Mouse (Mus musculus) layer of hippocampus, adult 18-20 months (tissue): ENCODE results near the gene Sirt2. TPM values are rescaled to one million over a fixed set of nuclear protein-coding genes. Genes with fewer than 3 reads are reported as not detected.

Experiments used
- DNase-seq, 2 experiments: peaks; one replicate each; pipeline ENCODE4 v3.0.0; 2022; ENCODE audit warnings: low spot score in 2 of 2
- total RNA-seq, 2 experiments: library from RNA; stranded (reverse); gene quantifications; 2 replicates each; pipeline ENCODE4 v1.2.3; 2021

Gene Sirt2
- total RNA-seq, 2 experiments from 2014 or later: 125 to 129 TPM

GRCm38 (mm10) chr7:28794496-28794895 lies 28.0 kb downstream of the Sirt2 start:
- no peak for DNase-seq

DNA sequence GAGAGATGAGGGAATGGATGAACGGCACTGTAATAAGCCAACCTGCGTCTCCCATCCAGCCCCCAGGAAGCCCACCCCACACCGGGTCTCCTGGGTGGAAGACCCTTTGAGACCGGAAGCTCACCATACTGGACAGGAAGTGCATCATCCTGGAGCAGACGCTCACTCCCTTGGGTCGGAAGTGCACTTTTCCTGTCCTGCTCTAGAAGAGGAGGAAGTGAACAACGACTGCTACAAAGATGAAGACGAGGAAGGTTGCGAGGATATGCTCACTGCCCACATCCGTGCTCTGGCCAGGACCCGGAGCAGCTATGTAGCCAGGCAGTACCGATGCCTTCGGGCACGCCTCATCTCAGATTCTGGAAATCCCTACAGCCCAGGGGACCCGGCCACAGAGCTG lies 29.3 kb downstream of the Sirt2 start:
- DNase-seq: no peak

- peak in 1 of 2 experiments; percentile 77 for DNase-seq
Measured at GRCm38 (mm10) chr7:28796562-28796975, 30.0 kb downstream of the Sirt2 start.

GRCm38 (mm10) chr7:28799994-28800393 lies 33.5 kb downstream of the Sirt2 start:
- DNase-seq: no peak

GRCm38 (mm10) chr7:28801451-28801850 lies 34.9 kb downstream of the Sirt2 start:
- DNase-seq: no peak

GRCm38 (mm10) chr7:28801901-28802670 lies 35.6 kb downstream of the Sirt2 start:
- DNase-seq: no peak

- DNase-seq: no peak
Measured at GRCm38 (mm10) chr7:28802846-28803588, 36.5 kb downstream of the Sirt2 start.

GRCm38 (mm10) chr7:28803756-28804155 lies 37.2 kb downstream of the Sirt2 start:
- no peak for DNase-seq

DNA sequence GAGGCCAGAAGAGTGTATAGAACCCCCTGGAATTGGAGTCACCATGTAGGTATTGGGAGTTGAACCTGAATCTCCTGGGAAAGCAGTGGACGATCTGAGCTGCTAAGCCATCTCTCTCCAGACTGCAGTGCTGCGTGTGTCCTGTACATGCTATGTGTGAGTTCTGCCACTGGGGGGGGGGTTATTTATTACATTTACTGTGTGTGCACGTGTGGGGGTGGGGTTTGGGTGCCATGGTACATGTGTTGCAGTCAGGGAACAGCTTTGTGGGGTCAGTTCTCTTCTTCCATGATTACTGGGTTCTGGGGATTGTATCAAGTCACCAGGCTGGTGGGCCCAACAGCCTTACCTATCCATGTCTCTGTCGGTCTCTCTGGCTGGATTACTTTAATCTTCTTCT lies 40.3 kb downstream of the Sirt2 start:
- no peak for DNase-seq

- DNase-seq: no peak
Measured at GRCm38 (mm10) chr7:28807641-28808220, 41.2 kb downstream of the Sirt2 start.

- DNase-seq: no peak
Measured at GRCm38 (mm10) chr7:28808221-28808941, 41.8 kb downstream of the Sirt2 start, which contains the start of gene Hnrnpl. TSS of gene Hnrnpl (plus strand) at chr7:28808541.

DNA sequence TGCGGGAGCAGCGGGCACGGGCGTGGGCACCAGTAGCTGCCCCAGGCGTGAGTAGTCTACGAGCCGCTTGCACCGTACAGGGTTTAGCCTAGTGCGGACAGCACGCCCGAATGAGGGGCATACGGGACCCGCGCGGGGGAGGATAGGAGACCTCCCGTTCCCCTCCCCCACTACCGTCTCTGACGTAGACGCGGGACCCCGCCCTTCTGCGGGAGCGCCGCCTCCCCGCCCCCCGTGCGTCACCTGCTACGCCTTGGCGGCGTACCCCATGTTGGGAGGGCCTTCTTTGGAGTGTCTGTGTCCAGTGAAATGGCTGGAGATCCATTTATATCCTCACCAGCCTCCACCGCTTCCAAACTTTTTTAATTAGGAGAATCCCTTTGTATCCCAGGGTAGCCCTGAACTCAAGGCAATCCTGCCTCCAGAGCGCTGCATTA lies 42.4 kb downstream of the Sirt2 start:
- DNase-seq: peak; percentile 93 to 96

DNA sequence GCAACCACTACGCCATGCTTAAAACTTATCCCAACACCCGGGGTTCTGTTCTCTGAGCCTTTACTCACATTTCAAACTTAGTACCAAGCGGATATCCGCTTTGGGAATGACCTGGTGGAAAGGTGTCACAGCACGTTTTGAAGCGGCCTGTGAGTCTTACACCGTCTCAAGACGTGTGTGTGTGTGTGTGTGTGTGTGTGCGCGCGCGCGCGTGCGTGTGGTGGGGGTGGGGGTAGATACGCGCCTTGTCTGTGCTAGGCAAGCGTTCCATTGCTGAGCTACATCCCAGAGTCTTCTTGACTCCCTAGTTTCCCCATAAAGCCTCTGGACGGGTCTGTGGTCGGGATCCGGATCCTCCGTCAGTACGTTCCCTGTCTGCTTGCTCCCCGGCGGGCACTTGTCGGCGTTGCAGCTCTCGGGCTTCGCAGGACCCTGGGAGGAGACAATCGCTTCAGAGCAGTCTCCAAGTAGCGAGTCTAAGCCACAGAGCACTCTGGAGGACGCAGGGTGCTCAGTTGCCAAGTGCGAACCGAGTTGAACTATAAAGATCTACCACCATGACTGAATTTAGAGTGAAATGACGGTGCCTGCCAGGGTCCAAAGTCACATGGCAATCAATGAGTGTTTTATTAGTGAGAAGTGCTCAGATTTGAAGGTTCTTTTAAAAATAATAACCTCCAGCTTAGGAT lies 43.0 kb downstream of the Sirt2 start:
- peak in 1 of 2 experiments; percentile 49 for DNase-seq

DNA sequence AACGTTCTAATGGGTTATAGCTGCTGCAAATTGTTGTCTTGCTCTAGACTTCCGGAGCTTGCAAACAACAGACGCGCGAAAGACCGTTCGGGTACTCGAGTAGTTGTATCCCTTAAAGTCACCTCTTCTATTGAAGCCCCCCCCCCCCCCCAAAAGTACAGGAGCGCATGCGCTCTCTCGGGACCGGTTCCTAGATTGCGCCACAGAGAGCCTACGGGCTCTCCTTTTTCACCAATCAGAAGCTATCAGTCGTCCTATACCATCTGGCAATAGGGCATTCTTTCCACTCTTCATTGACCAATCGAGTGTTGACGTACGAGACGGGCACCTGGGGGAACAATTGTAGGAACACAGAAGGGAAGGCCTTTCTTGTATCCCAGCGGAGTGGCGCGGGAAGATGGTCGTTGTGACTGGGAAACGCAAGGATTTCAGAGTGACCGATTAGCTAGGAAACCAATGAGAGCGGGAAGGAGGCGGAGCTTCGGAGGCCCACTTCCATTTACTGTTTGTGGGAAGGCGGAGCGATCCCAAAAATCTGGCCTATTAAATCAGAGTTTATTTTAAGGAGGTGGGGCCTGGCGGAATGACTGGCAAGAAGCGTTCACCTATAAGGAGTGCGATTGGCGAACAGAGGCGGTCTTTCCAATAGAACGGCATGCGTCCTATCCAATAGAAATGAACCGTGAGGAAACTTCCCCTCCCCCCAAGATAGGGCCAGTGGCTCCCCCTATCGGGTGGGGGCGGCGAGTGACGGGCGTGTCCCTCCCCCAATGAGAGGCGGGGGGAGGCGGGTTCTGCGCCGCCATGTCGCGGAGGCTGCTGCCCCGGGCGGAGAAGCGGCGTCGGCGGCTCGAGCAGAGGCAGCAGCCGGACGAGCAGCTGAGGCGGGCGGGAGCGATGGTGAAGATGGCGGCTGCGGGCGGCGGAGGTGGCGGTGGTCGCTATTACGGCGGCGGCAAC lies 43.9 kb downstream of the Sirt2 start:
- DNase-seq: peak; percentile 98 to 100

DNA sequence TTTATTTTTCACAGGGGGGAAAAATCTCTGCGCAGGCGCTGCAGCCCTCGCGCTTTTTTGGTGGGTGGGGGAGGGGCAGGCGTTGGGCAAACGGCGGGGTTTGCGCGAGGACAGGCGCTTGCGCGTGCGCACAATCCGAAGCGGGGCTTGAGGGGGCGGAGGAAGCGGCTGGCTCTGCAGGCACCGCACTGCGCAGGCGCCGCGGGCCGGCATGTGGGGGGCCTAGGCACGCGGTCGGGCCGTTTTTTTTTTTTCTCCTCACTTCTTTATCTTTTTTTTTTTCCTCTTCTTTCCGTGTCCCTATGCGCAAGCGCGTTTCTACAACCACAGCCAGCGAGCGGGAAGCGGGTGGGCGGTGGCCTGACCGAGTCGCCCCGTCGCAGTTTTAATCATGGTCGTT lies 44.7 kb downstream of the Sirt2 start:
- peak; percentile 85 to 93 for DNase-seq

- no peak for DNase-seq
Measured at GRCm38 (mm10) chr7:28811640-28812275, 45.2 kb downstream of the Sirt2 start.

DNA sequence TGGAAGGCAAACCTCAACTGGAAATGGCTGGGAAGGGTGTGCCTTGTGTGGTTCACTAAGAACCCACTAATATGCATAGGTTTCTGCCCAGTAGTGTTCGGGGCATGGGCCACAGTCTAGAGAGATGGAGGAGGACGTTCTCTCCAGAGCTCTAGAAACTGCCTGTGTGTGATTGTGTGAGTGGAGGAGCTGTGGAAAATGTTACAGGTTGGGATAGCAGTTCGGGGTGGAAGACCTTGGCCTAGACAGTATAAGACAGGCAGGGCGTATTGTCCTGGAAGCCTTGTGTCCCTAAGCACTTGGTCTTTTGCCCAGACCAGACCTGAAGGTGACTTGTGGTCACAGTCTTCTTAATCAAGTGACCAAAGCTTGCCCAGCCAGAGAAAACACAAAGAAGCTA lies 45.9 kb downstream of the Sirt2 start:
- DNase-seq: no peak

DNA sequence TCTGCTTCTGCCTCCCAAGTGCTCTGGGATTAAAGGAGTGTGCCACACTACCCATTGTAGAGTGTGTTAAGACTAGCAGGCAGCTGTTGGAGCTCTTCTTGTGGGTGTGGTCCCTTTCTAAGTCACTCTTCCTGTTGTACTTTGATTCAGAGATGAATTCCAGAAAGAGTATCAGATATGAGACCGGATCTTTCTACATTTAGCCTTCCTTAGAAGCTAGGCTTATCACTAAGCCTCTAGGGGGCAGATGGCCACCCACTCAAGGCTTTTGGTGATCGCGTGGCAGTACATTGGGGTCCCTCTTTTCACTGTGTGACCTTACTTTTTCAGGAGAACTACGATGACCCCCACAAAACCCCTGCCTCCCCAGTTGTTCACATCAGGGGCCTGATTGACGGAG lies 46.4 kb downstream of the Sirt2 start:
- DNase-seq: no peak
